Mouse (Mus musculus) liver, embryonic 16.5 days (tissue): ENCODE measurements around the gene Neurl2. TPM values are rescaled to one million over a fixed set of nuclear protein-coding genes. Genes with fewer than 3 reads are reported as not detected.

ENCODE experiments used
- polyA plus RNA-seq: library from polyadenylated mRNA; unstranded; fragments of >200 nt; fragmentation: Nextera tagmentation; extraction: Ambion mirVana; gene quantifications from 2 replicates; pipeline ENCODE4 v1.2.1, GENCODE M21; 2015

The Neurl2 gene
- polyA plus RNA-seq, 1 experiment from 2014 or later: 2.5 TPM

Other genes with a start within 250 kb of the Neurl2 start
- gene Wfdc6a, start 248.0 kb downstream of the Neurl2 start, polyA plus RNA-seq: 0.21 TPM in 1 of 2 replicates, not detected in the other
- gene Eppin, start 239.9 kb downstream of the Neurl2 start, polyA plus RNA-seq: not detected in 2 replicates
- not detected in 2 replicates for gene Wfdc6b, start 219.9 kb downstream of the Neurl2 start, polyA plus RNA-seq
- gene Wfdc8, start 219.8 kb downstream of the Neurl2 start, polyA plus RNA-seq: not detected in 2 replicates
- gene Wfdc16, start 194.7 kb downstream of the Neurl2 start, polyA plus RNA-seq: not detected in 2 replicates
- not detected in 2 replicates for gene Wfdc10, start 177.4 kb downstream of the Neurl2 start, polyA plus RNA-seq
- not detected in 2 replicates for gene Wfdc9, start 176.9 kb downstream of the Neurl2 start, polyA plus RNA-seq
- not detected in 2 replicates for gene Wfdc11, start 159.4 kb downstream of the Neurl2 start, polyA plus RNA-seq
- gene Wfdc13, start 148.3 kb downstream of the Neurl2 start, polyA plus RNA-seq: not detected in 2 replicates
- not detected in 2 replicates for gene Spint4, start 135.0 kb downstream of the Neurl2 start, polyA plus RNA-seq
- gene Spint5, start 118.2 kb downstream of the Neurl2 start, polyA plus RNA-seq: not detected in 2 replicates
- gene Wfdc3, start 87.5 kb downstream of the Neurl2 start, polyA plus RNA-seq: 1.5 and 1.7 TPM in 2 replicates
- gene Dnttip1, start 87.5 kb downstream of the Neurl2 start, polyA plus RNA-seq: 40.1 and 43.1 TPM in 2 replicates
- gene Ube2c, start 63.6 kb downstream of the Neurl2 start, polyA plus RNA-seq: 632 and 661 TPM in 2 replicates
- gene Tnnc2, start 53.5 kb downstream of the Neurl2 start, polyA plus RNA-seq: 29.4 and 67.5 TPM in 2 replicates
- 9.4 and 12.1 TPM in 2 replicates for gene Snx21, start 47.6 kb downstream of the Neurl2 start, polyA plus RNA-seq
- 19.8 and 20.6 TPM in 2 replicates for gene Acot8, start 28.6 kb downstream of the Neurl2 start, polyA plus RNA-seq
- 4.3 TPM in 2 replicates for gene Zswim3, start 28.4 kb downstream of the Neurl2 start, polyA plus RNA-seq
- 3.4 and 4.1 TPM in 2 replicates for gene Zswim1, start 10.8 kb downstream of the Neurl2 start, polyA plus RNA-seq
- gene Spata25, start 4.9 kb downstream of the Neurl2 start, polyA plus RNA-seq: not detected in 2 replicates
- 90.7 and 92.5 TPM in 2 replicates for gene Ctsa, start 583 bp downstream of the Neurl2 start, polyA plus RNA-seq
- 23.1 and 27.4 TPM in 2 replicates for gene Pltp, start 24.3 kb upstream of the Neurl2 start, polyA plus RNA-seq
- 36.8 and 38.2 TPM in 2 replicates for gene Pcif1, start 45.8 kb upstream of the Neurl2 start, polyA plus RNA-seq
- gene Zfp335, start 78.3 kb upstream of the Neurl2 start, polyA plus RNA-seq: 5.9 and 6.8 TPM in 2 replicates
- 8.9 and 13.0 TPM in 2 replicates for gene Mmp9, start 107.3 kb upstream of the Neurl2 start, polyA plus RNA-seq
- gene Slc12a5, start 127.3 kb upstream of the Neurl2 start, polyA plus RNA-seq: 0.13 TPM in 2 replicates
- 14.2 and 15.3 TPM in 2 replicates for gene Ncoa5, start 201.4 kb upstream of the Neurl2 start, polyA plus RNA-seq
- gene Cd40, start 222.2 kb upstream of the Neurl2 start, polyA plus RNA-seq: 2.6 and 3.0 TPM in 2 replicates